Mouse (Mus musculus) CD4-positive helper T cell, adult 2 months (primary cell): ENCODE data around the gene Arl13a.
"Not testable (repeated sequence)": the region's sequence is repeated elsewhere in the genome, so short reads cannot be mapped to it uniquely, and the experiment has no call there.

Experiments used
- DNase-seq: peaks from one replicate; pipeline ENCODE4 v3.0.0-alpha.2; 2012; ENCODE audit warnings: low read depth, missing footprints, low spot score

Arl13a gene

DNA sequence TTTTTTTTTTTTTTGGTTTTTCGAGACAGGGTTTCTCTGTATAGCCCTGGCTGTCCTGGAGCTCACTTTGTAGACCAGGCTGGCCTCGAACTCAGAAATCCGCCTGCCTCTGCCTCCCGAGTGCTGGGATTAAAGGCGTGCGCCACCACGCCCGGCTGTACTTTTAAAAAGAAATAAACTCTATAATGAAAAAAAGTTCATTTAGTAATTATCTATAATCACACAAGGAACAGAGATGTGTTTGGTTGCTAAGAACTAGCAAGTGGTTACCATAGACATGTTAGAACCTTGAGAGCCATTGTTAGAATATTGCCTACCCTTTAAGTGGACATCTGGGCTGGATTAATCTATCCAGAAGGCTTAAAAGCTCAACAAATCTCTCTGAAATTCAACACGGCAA lies at the start of gene Arl13a:
TSS of gene Arl13a (plus strand) at position 301 of the 400 bp plus-strand sequence.
- not testable (repeated sequence) for DNase-seq

DNA sequence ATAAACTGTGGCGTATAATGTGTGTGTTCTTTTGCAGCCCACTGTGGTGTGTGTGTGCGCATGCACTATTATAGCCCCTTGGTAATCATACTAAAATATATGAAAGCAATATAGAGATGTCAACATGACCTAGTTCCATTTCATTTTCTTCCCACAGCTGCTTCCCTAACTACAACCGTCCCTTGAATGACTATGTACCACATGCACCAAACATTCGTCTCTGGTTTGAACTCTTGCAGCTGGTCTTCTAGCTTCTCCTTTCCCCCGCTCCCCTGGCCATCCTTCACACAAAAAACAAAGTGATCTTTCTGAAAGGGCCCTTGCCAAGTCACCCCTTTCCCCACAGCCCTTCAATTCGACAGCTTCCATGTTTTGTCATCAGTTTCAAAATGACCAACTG lies 47.3 kb upstream of the Arl13a start:
- DNase-seq: no peak

DNA sequence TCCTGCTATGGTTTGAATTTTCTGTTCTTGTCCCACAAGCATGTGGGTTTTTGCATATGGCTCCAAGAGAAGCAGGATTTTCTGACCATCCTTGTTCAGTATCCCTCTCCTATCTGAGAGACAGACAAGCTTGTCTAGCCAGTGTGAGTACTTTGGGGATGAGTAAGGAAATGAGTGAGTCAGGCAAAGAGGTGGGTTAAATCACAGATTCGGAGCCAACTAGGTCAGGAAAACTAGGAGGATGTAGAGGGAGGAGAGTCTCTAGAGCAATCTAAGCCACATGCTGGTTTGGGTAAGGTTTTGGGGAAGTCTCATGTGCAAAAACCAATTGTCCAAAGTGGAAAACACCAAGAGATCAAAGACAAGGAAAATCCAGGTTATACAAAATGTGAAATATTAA lies 45.8 kb upstream of the Arl13a start:
- no peak for DNase-seq

DNA sequence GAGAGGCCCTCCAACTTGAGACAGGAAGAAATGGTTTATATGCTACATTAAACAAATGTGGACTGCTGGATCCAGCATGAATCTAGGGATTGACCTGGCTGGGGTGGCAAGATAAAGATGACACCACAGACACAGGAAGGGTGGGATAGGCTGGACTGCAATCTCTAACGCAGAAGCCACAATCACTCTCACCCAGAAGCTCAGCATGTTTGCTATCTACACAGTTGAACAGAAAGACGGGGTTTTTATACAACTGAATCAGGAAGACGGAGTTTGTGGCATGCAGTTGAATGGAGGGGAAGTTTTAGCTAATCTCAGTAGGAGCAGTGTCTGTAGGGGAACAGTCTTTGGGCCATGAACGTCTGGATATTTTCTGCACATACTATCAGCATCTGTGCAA lies 45.3 kb upstream of the Arl13a start:
- DNase-seq: no peak

DNA sequence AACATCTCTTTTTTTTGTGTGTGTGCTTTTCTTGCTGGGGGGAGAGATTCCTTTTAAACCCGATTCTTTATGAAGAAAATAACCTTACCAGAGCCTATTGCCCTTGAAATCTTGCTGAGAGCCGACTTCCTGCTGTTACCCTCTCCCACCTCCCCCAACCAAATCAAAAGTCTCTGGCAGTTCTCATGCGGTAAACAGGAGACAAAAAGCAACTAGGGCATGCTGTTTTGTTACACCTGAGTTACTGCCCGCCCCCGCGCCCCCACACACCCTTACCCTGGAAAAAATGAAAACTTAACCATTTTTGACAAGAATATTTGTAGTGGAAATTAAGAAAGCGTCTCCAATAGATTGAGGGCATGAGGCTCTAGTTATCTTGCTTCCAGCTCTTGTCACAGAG lies 29.1 kb upstream of the Arl13a start:
- peak; percentile 41 for DNase-seq

DNA sequence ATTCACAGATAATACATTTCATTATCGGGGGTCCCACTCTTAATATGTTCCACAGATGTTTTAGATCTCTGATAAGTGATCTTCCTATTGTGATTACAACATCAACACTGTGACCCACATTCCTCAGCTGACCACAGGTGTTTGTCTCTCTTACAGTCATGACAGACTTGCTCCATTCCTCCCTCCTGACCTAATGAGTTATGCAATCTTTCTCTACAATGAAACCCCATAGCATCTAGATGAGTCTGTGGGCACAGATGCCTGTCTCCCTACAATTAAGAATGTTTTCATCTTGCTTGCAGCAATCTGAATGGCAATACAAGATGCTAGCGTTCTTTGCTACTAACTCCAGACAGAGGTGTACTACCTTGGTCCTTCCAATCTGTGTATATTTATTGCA lies 26.9 kb upstream of the Arl13a start:
- no peak for DNase-seq

DNA sequence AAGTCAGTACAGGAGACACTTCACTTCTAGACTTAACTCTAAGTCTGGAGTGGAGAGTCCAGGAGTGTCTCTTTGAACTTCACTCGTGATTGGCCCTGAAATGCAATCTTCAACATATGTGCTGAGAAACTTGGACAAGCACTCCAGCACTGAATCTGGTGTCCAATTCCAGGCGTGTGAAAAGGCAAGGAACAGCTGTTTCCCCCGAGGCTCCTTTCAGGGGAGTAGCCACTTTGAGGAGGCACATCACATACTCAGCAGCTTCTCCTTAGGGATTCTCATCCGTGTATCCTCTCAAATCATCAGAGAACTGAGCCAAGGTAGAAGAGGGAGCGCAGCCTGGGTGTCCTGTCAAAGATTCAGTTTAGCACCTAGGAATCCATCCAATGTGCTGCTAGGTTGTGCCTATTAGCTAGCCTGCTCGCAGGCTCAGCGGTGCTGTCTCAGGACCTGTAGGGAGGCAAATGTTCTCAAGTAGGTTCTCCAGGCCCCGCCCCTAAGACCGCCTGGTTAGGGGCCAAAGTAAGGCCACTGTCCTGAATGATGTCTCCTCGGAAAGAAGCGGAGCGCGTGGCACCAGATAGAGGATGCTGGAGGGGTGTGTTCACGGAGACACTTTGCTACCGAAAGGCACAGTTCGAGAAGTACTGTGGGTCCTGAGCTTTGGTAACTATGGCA lies 25.1 kb upstream of the Arl13a start, which contains the start of gene Xkrx:
TSS of gene Xkrx (minus strand) at position 34 of the 678 bp plus-strand sequence.
- DNase-seq: peak; percentile 4

DNA sequence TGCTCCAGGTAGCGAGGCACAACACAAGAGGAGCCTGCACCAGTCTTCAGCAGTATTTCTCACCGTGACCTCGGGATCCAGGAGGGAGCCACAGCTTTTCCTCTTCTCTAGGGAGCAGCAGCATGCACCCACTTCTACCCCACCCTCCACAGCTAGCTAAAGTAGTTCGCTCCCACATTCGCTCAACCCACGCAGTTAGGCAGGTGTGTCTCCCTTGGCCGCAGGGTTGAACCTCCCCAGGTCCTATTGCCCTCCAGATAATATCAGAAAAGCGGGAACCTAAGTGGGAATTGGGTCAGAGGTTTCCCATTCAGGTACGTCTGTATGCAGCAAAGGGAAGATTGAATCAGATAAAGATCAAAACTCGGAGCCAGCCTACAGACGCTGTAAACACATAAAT lies 24.5 kb upstream of the Arl13a start:
- DNase-seq: peak; percentile 15

DNA sequence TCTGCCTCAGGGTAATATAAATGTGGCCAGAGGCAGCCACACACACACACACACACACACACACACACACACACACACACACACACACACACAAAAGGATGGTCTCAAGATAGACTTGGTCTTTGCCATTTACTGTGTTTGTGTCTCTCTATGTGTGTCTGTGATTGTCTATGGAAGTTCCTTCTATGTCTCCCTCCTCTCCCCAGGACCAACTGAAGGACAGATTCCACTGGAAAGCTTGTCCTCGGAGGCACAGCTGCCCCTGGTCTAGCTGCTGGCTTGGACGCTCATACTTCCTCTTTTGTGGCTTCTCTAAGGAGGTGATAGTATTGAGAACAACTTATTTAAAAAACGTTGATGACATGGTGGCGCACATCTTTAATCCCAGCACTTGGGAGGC lies 23.8 kb upstream of the Arl13a start:
- DNase-seq: no peak

DNA sequence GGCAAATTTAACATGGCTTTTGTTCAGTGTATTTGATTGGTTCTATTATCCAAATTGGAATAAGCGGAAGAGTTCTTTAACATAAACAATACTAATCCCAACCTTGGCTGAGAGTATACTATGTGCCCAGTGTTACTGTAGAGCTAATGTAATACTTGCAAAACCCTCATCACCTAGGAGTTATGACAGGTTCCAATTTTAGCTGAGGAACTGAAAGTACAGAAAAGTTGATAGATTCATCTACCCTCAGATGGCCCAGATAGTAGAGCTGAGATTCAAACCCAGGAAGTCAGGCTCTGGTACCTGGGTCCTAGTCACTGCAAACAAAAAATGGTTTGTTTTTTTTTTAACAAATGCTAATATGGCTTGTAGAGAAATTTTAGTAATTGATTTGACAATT lies 16.7 kb upstream of the Arl13a start:
- no peak for DNase-seq

DNA sequence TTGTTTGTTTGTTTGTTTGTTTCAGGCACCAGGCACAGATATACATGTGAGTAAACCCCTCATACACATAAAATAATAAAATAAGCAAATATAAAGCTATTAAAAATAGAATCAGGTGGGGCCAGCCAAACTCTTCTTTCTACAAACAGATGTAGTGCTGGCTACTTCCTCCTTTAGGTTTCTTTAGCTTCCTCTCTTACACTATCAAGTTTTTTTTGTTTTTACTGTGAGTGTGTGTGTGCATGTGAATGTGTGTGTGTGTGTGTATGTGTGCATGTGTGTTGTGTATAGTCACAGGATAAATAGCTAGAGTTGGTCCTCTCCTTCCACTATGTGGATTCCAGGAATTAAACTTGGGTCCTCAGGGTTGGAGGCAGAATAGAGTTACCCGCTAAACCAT lies 12.6 kb upstream of the Arl13a start:
- DNase-seq: no peak

DNA sequence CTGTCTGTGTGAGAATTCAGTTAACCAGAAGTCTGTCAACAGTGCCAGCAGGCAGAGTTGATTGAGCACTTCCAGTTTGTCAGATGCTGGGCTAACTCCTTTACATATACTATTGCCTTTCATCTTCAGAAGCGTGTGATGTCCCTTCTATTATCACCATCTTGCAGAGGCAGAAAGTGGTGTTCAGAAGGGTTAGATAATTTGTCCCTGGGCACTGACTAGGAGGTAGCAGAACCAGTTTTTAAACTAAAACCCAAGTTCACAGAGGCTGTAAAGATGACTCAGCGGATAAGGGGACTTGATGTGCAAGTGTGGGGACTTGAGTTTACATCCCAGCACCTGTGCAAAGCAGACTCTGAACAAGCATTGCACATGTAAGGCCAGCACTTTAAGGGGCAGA lies 21.2 kb downstream of the Arl13a start:
- DNase-seq: no peak

DNA sequence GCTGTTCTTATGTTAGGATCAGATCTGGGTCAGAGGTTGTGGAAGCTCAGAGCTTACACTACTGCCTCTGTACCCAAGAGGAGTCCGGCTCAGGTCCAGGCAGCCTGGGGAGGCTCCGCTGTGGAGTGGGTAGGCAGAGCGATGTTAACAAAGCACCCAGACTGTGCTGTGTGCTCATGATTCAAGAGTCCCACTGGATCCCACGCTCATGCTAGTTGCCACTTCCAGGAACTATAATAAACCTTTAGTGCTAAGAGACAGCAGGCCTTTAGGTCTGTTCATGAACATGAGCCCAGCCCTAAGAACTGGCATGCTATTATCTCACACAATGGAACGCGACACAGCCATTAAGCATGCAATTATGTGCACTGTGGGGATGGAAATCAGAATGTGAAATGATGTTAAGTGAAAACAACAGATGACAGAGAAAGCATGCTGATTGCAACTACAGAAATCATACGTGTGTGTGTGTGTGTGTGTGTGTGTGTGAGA lies 23.9 kb downstream of the Arl13a start:
- no peak for DNase-seq

DNA sequence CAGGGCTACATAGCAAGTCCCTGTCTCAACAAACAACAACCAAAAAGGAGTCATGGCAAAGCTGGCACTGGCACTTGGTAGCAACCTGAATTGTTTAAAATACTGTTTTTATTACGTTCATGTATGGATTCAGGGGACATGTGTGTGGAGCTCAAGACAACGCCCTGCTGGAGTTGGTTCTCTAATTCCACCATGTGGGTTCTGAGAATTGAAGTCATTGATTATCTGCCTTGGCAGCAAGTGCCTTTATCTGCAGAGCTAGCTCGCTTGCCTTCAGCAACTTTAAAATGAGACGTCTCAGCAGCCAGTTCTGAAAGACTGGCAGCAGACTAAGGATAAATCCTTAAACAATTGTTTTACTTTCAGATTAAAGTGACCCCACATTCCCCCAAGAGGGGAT lies 30.9 kb downstream of the Arl13a start:
- no peak for DNase-seq

DNA sequence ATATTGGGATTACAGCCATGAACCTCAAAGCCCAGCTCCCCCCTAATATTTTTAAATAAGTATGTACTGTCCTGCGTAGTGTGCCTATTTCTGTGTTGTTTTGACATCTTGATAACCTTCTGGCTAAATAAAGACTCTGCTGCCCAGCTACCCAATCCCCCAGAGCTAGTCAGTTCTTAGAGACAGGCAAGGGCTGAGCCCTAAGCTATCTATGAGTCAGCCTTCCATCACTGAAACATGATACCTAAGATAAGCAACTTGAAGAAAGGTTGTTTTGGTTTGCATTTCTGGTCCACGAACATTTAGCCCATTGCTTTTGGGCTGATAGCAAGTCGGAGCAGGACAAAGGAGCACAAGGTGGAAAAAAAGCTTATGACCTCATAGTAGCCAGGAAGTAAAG lies 33.3 kb downstream of the Arl13a start:
- DNase-seq: no peak

DNA sequence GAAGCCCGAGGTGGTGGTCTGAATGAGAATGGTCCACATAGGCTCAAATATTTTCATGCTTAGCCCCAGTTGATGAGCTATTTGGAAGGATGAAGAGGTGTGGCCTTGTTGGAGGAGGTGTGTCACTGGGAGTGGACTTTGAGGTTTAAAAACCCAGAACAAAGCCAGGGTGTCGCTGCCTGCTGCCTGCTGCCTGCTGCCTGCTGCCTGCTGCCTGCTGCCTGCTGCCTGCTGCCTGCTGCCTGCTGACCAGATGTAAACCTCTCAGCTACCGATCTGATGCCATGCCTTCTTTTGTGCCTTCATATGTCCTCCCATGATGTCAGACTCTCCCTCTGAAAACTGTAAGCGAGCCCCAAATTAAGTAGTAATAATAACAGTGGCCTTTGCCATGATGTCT lies 34.6 kb downstream of the Arl13a start, which contains the start of gene Nox1:
TSS of gene Nox1 (minus strand) at position 101 of the 400 bp plus-strand sequence.
- no peak for DNase-seq

DNA sequence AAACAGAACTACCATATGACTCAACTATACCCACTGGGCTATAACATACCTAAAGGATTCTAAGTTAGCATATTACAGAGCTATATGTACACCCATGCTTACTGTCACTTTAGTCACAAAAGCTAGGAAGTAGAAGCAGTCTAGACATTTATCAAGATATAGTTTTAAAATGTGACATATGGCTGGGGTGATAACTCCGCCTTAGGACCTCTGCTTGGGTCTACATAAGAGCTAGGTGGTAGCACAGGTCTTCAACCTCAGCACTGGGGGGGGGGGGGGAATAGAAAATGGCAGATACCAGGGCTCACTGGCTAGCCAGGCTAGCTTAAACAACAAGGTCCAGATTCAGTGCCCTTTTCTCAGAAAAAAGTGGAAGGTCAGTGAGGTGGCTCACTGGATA lies 45.7 kb downstream of the Arl13a start:
- no peak for DNase-seq

DNA sequence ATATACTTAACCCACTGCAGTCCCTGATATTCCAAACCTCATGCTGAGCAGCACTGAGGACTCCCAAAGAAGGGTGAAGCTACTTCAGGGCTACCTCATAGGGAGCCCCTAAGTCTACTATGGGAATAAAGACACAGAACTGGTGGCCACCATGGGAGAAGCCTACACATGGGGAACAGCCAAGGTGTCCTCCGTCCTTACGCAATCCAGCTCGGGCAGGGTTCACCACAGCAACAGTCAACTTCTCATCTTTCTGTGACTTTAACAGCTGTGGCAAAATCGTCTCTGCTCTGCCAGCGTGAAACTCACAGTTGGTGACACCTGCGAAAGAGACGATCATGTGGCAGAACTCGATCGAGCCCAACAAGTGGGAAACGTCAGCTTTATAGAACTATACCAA lies 51.0 kb downstream of the Arl13a start:
- no peak for DNase-seq

DNA sequence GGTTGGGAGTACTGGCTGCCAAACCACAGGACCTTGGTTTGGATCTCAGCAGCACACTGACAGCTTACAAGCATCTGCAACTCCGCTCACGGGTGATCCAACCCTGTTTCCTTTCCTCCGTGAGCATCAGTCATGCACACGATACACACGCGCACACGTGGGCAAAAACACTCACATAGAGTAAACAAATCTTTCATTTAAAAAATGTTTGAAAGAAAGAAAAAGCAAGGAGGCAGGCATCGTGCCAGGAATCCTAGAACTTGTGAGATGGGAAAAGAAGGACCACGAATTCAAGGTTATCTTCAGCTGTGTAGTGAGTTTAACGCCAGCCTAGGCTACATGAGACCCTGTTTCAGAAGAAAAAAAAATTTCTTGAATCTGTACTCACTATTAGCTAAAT lies 58.6 kb downstream of the Arl13a start:
- DNase-seq: no peak

DNA sequence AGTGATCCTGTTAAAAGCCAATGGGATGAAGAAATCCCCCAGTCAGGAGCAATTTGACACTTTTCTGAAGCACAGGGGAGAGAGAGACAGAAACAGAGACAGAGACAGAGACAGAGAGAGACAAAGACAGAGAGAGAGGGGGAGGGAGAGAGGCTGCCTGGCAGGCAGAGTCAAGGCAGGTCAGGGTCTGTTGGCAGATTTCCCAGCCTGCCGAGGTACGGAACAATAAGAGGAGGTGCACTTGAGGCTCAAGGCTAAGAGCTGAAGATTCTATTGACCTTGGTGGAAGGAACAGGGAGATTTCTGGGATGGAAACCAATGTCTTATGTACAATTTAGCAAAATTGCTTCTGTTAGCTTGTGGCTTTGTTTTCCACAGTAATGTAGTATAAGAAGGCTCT lies 60.9 kb downstream of the Arl13a start:
- no peak for DNase-seq
